In the genomic region with DNA sequence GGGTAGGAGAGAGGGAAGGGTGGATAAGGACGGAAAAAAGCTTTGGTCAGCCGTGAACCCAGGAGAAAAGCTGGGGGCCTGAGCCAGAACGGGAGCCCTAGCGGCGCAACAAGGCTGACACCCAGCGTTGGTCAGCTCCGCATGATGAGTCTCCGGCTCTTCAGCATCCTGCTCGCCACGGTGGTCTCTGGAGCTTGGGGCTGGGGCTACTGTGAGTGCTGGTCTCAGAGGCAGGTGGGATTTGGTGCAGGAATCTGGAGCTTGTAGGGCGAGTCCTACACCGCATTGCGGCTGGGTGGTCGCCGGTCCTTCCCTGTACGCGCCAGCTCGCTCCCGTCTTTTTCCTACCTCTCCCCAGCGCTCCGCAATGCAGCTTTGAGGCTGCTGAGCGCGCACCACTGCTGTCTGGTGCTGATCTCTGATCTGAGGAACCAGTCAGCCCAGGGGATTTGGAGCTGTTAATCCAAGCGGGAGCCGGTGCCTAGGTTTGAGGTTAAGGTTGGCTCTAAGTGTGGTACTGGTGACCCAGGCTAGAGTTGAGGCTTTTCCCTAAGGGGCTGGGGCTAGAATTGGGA, we compare ENCODE assay signal across 8 mouse cellular contexts. TPM values are rescaled to one million over a fixed set of nuclear protein-coding genes. Genes with fewer than 3 reads are reported as not detected.
A peak's percentile ranks its signal among the peaks of the same experiment; 100 is the strongest.
DNase-seq lines count a peak whose midpoint lies in the region; ATAC-seq and TF ChIP-seq lines count a peak whose summit lies in the region.

No protein-coding gene starts in this region.

- peaks cover 30% of the 10 kb centered on the region for H3K4me1 ChIP-seq in embryonic facial prominence, embryonic 14.5 days (ENCODE audit: control insufficient read depth, insufficient read depth, low read length)
- H3K4me1 ChIP-seq in hindbrain, embryonic 16.5 days (ENCODE audit: control insufficient read depth, insufficient read depth, low read depth, low read length), result peaks cover 57% of the 10 kb centered on the region
- H3K4me1 ChIP-seq in lung, embryonic 14.5 days (ENCODE audit: insufficient read depth), result peaks cover 20% of the 10 kb centered on the region
- peaks cover 33% of the 10 kb centered on the region for H3K4me1 ChIP-seq in stomach, embryonic 14.5 days (ENCODE audit: control insufficient read depth, insufficient read depth, low read length)

- TF ChIP-seq CTCF in lung, embryonic 14.5 days (IDR thresholded peaks at IDR 0.05; ENCODE audit: low read depth), result peak; percentile 58

- H3K27me3 ChIP-seq in embryonic facial prominence, embryonic 14.5 days (replicated peaks; ENCODE audit: control insufficient read depth, insufficient read depth, low read length), result peaks cover 41% of the 10 kb centered on the region
- H3K27me3 ChIP-seq in hindbrain, embryonic 16.5 days (replicated peaks; ENCODE audit: control insufficient read depth, insufficient read depth, low read length), result peaks cover 6% of the 10 kb centered on the region
- H3K27me3 ChIP-seq in lung, embryonic 14.5 days (ENCODE audit: insufficient read depth, low read length), result peaks cover 51% of the 10 kb centered on the region
- H3K27me3 ChIP-seq in stomach, embryonic 14.5 days (ENCODE audit: control insufficient read depth, insufficient read depth, low read length), result peaks cover 8% of the 10 kb centered on the region; the same call in 1 of the 2 replicates

- no peaks in the 10 kb centered on the region for H3K9me3 ChIP-seq in embryonic facial prominence, embryonic 14.5 days (ENCODE audit: control insufficient read depth, low read length)
- H3K9me3 ChIP-seq in hindbrain, embryonic 16.5 days (ENCODE audit: control insufficient read depth, low read length), result no peaks in the 10 kb centered on the region
- H3K9me3 ChIP-seq in lung, embryonic 14.5 days (ENCODE audit: low read depth, low read length), result no peaks in the 10 kb centered on the region
- H3K9me3 ChIP-seq in stomach, embryonic 14.5 days (ENCODE audit: control insufficient read depth, low read depth, low read length), result no peaks in the 10 kb centered on the region

- no peaks in the 10 kb centered on the region for H3K36me3 ChIP-seq in embryonic facial prominence, embryonic 14.5 days (ENCODE audit: control insufficient read depth, insufficient read depth, low read length)
- H3K36me3 ChIP-seq in hindbrain, embryonic 16.5 days (ENCODE audit: control insufficient read depth, insufficient read depth, low read length), result no peaks in the 10 kb centered on the region
- H3K36me3 ChIP-seq in lung, embryonic 14.5 days (ENCODE audit: insufficient read depth), result no peaks in the 10 kb centered on the region
- no peaks in the 10 kb centered on the region for H3K36me3 ChIP-seq in stomach, embryonic 14.5 days (ENCODE audit: control insufficient read depth, insufficient read depth, low read length)

- peak overlapping the region; percentile 58 for H3K4me2 ChIP-seq in embryonic facial prominence, embryonic 14.5 days (ENCODE audit: low read depth, low read length)
- peak overlapping the region; percentile 77 for H3K4me2 ChIP-seq in hindbrain, embryonic 16.5 days (ENCODE audit: low read length)
- peak overlapping the region; percentile 59 for H3K4me2 ChIP-seq in lung, embryonic 14.5 days
- H3K4me2 ChIP-seq in stomach, embryonic 14.5 days (replicated peaks; ENCODE audit: low read depth, low read length), result peak overlapping the region; percentile 49

- WGBS in embryonic facial prominence, embryonic 14.5 days, result 1% methylated on average over 20 of the region's 25 CpGs
- under 1% methylated on average over 20 of the region's 25 CpGs for WGBS in hindbrain, embryonic 16.5 days
- WGBS in lung, embryonic 14.5 days, result under 1% methylated on average over 25 of the region's 25 CpGs
- 1% methylated on average over 25 of the region's 25 CpGs for WGBS in stomach, embryonic 14.5 days

- intact Hi-C loops in gastrocnemius, postnatal 14 days (cut with DNase I; ENCODE audit: low total_unique reads), result loop anchor here (5.0 kb wide), 1 partner anchor 79 kb away; the partner anchor contains the start of gene Psmc3ip
- intact Hi-C loops in gastrocnemius, postnatal 36 days (cut with DNase I), result loop anchor here (2.0 kb wide), 1 partner anchor 193 kb away; no protein-coding TSS in a partner anchor

- no peak for ATAC-seq in embryonic facial prominence, embryonic 14.5 days (ENCODE audit: low read depth)
- no peak for ATAC-seq in hindbrain, embryonic 16.5 days
- no peak for ATAC-seq in lung, embryonic 14.5 days (ENCODE audit: insufficient read depth)
- no peak for ATAC-seq in stomach, embryonic 14.5 days (ENCODE audit: insufficient number of reproducible peaks, insufficient read depth, low FRiP score, low read depth)
- ATAC-seq in monocyte, adult 5-6 weeks (replicated peaks; ENCODE audit: insufficient number of reproducible peaks, low FRiP score, low TSS enrichment, poor library complexity, severe bottlenecking), result no peak

- no peak overlapping the region for H3K27ac ChIP-seq in embryonic facial prominence, embryonic 14.5 days (replicated peaks; ENCODE audit: low read depth, low read length)
- peak overlapping the region; percentile 83 for H3K27ac ChIP-seq in hindbrain, embryonic 16.5 days (ENCODE audit: low read depth, low read length)
- no peak overlapping the region for H3K27ac ChIP-seq in lung, embryonic 14.5 days (ENCODE audit: low read depth)
- no peak overlapping the region for H3K27ac ChIP-seq in stomach, embryonic 14.5 days (ENCODE audit: low read length)

- H3K4me3 ChIP-seq in embryonic facial prominence, embryonic 14.5 days (ENCODE audit: low read depth, low read length), result peak overlapping the region; percentile 29
- H3K4me3 ChIP-seq in hindbrain, embryonic 16.5 days (ENCODE audit: low read length), result peak overlapping the region; percentile 55
- H3K4me3 ChIP-seq in lung, embryonic 14.5 days (ENCODE audit: low read depth, low read length), result peak overlapping the region; percentile 28
- H3K4me3 ChIP-seq in stomach, embryonic 14.5 days (ENCODE audit: low read depth, low read length), result peak overlapping the region; percentile 11

- 0 out of 2 replicates have a peak overlapping the region, but pooled peaks have one; percentile 17 for H3K9ac ChIP-seq in embryonic facial prominence, embryonic 14.5 days (ENCODE audit: low read depth, low read length)
- peak overlapping the region; percentile 79 for H3K9ac ChIP-seq in hindbrain, embryonic 16.5 days (ENCODE audit: low read depth, low read length)
- no peak overlapping the region; the same call in 1 of the 2 replicates for H3K9ac ChIP-seq in lung, embryonic 14.5 days
- H3K9ac ChIP-seq in stomach, embryonic 14.5 days (replicated peaks; ENCODE audit: low read depth, low read length), result no peak overlapping the region

- peak; percentile 61 for DNase-seq in gastrocnemius, postnatal 14 days
- no peak for DNase-seq in gastrocnemius, postnatal 36 days
- DNase-seq in Muller cell, postnatal 12 days (ENCODE audit: inconsistent ontology term), result peak; percentile 63
- DNase-seq in embryonic facial prominence, embryonic 14.5 days (ENCODE audit: low spot score), result no peak
- DNase-seq in lung, embryonic 14.5 days, result peak; percentile 74

RNA-seq across cellular contexts. Expression of gene Ccr10, which starts 1.0 kb away (rescaled TPM):
- under 1 TPM in 1 of 2 experiments, not detected in 1; 0.12 TPM for total RNA-seq in gastrocnemius, postnatal 14 days (2021)
- total RNA-seq in gastrocnemius, postnatal 36 days (2021), result not detected
- 0.28 TPM in 1 of 2 replicates, not detected in the other for polyA plus RNA-seq in embryonic facial prominence, embryonic 14.5 days (2014; fragmentation: Nextera tagmentation; extraction: Ambion mirVana)
- 0.32 and 0.60 TPM in 2 replicates for polyA plus RNA-seq in hindbrain, embryonic 16.5 days (2015; fragmentation: Nextera tagmentation; extraction: Ambion mirVana)
- polyA plus RNA-seq in lung, embryonic 14.5 days (2014; fragmentation: Nextera tagmentation; extraction: Ambion mirVana), result 0.11 TPM in 1 of 2 replicates, not detected in the other
- 0.14 and 0.33 TPM in 2 replicates for polyA plus RNA-seq in stomach, embryonic 14.5 days (2014; fragmentation: Nextera tagmentation; extraction: Ambion mirVana)
- 0.38 TPM in 1 of 3 replicates, not detected in the others for total RNA-seq in monocyte, adult 5-6 weeks (2017)

RNA-seq across cellular contexts. Expression of gene Plekhh3, which starts 5.1 kb away (rescaled TPM):
- total RNA-seq in gastrocnemius, postnatal 14 days (2021), result 10 to 100 TPM; 22.0 to 26.9 TPM
- total RNA-seq in gastrocnemius, postnatal 36 days (2021), result 10 to 100 TPM; 22.4 to 27.6 TPM
- polyA plus RNA-seq in embryonic facial prominence, embryonic 14.5 days (2014; fragmentation: Nextera tagmentation; extraction: Ambion mirVana), result 17.7 and 20.9 TPM in 2 replicates
- polyA plus RNA-seq in hindbrain, embryonic 16.5 days (2015; fragmentation: Nextera tagmentation; extraction: Ambion mirVana), result 9.3 and 9.5 TPM in 2 replicates
- polyA plus RNA-seq in lung, embryonic 14.5 days (2014; fragmentation: Nextera tagmentation; extraction: Ambion mirVana), result 15.9 and 18.0 TPM in 2 replicates
- polyA plus RNA-seq in stomach, embryonic 14.5 days (2014; fragmentation: Nextera tagmentation; extraction: Ambion mirVana), result 25.6 and 26.0 TPM in 2 replicates
- 2.2 to 6.3 TPM (median 4.0 TPM) in 3 replicates for total RNA-seq in monocyte, adult 5-6 weeks (2017)

RNA-seq across cellular contexts. Expression of gene Cntnap1, which starts 5.9 kb away (rescaled TPM):
- total RNA-seq in gastrocnemius, postnatal 14 days (2021), result 1 to 10 TPM; 1.8 to 2.4 TPM
- total RNA-seq in gastrocnemius, postnatal 36 days (2021), result 1 to 10 TPM; 1.1 to 2.1 TPM
- polyA plus RNA-seq in embryonic facial prominence, embryonic 14.5 days (2014; fragmentation: Nextera tagmentation; extraction: Ambion mirVana), result 1.6 and 1.9 TPM in 2 replicates
- polyA plus RNA-seq in hindbrain, embryonic 16.5 days (2015; fragmentation: Nextera tagmentation; extraction: Ambion mirVana), result 8.7 and 11.2 TPM in 2 replicates
- polyA plus RNA-seq in lung, embryonic 14.5 days (2014; fragmentation: Nextera tagmentation; extraction: Ambion mirVana), result 0.84 and 1.0 TPM in 2 replicates
- 2.1 and 2.2 TPM in 2 replicates for polyA plus RNA-seq in stomach, embryonic 14.5 days (2014; fragmentation: Nextera tagmentation; extraction: Ambion mirVana)
- 0.21 to 0.95 TPM (median 0.68 TPM) in 3 replicates for total RNA-seq in monocyte, adult 5-6 weeks (2017)

RNA-seq across cellular contexts. Expression of gene Tubg2, which starts 20.5 kb away (rescaled TPM):
- total RNA-seq in gastrocnemius, postnatal 14 days (2021), result 1 to 10 TPM; 3.1 to 4.6 TPM
- 1 to 10 TPM; 2.3 to 2.6 TPM for total RNA-seq in gastrocnemius, postnatal 36 days (2021)
- polyA plus RNA-seq in embryonic facial prominence, embryonic 14.5 days (2014; fragmentation: Nextera tagmentation; extraction: Ambion mirVana), result 6.6 and 8.4 TPM in 2 replicates
- 56.9 and 60.3 TPM in 2 replicates for polyA plus RNA-seq in hindbrain, embryonic 16.5 days (2015; fragmentation: Nextera tagmentation; extraction: Ambion mirVana)
- polyA plus RNA-seq in lung, embryonic 14.5 days (2014; fragmentation: Nextera tagmentation; extraction: Ambion mirVana), result 2.7 and 4.1 TPM in 2 replicates
- 3.6 and 4.5 TPM in 2 replicates for polyA plus RNA-seq in stomach, embryonic 14.5 days (2014; fragmentation: Nextera tagmentation; extraction: Ambion mirVana)
- not detected in 3 replicates for total RNA-seq in monocyte, adult 5-6 weeks (2017)

RNA-seq across cellular contexts. Expression of gene Ezh1, which starts 50.1 kb away (rescaled TPM):
- total RNA-seq in gastrocnemius, postnatal 14 days (2021), result 10 to 100 TPM; 13.5 to 18.1 TPM
- total RNA-seq in gastrocnemius, postnatal 36 days (2021), result 10 to 100 TPM; 20.5 to 23.8 TPM
- polyA plus RNA-seq in embryonic facial prominence, embryonic 14.5 days (2014; fragmentation: Nextera tagmentation; extraction: Ambion mirVana), result 14.8 and 15.5 TPM in 2 replicates
- 30.0 and 32.4 TPM in 2 replicates for polyA plus RNA-seq in hindbrain, embryonic 16.5 days (2015; fragmentation: Nextera tagmentation; extraction: Ambion mirVana)
- polyA plus RNA-seq in lung, embryonic 14.5 days (2014; fragmentation: Nextera tagmentation; extraction: Ambion mirVana), result 17.4 and 18.9 TPM in 2 replicates
- 17.7 and 19.1 TPM in 2 replicates for polyA plus RNA-seq in stomach, embryonic 14.5 days (2014; fragmentation: Nextera tagmentation; extraction: Ambion mirVana)
- 30.2 to 66.9 TPM (median 42.6 TPM) in 3 replicates for total RNA-seq in monocyte, adult 5-6 weeks (2017)

Comparison
In these comparisons a context has a peak if more than half of its experiments do, and no peak if none do; other contexts are left out.
1. DNase-seq: peak in gastrocnemius, postnatal 14 days (single experiment), Muller cell, postnatal 12 days (single experiment) and lung, embryonic 14.5 days (single experiment); none in gastrocnemius, postnatal 36 days (0 of 2) and embryonic facial prominence, embryonic 14.5 days (single experiment).
2. H3K9ac ChIP-seq: peak in embryonic facial prominence, embryonic 14.5 days (single experiment) and hindbrain, embryonic 16.5 days (single experiment); none in lung, embryonic 14.5 days (single experiment) and stomach, embryonic 14.5 days (single experiment).
3. Peak in every context shown above with its lines, with median percentiles within 50 percentile points of each other: H3K4me2 ChIP-seq and H3K4me3 ChIP-seq.